Mouse (Mus musculus): ENCODE data around the gene Phactr4. TPM values are rescaled to one million over a fixed set of nuclear protein-coding genes. Genes with fewer than 3 reads are reported as not detected.
A peak's percentile ranks its signal among the peaks of the same experiment; 100 is the strongest.

Phactr4 gene
- 17.6 and 20.6 TPM in 2 replicates for polyA plus RNA-seq (2015; fragmentation: Nextera tagmentation; extraction: Ambion mirVana)

- Histone ChIP-seq H3K36me3 (ENCODE audit: control insufficient read depth, insufficient read depth, low read length) (no peaks in the 10 kb centered on the region), H3K4me3 (ENCODE audit: low read depth, low read length) (peak within 1 kb of the TSS; percentile 90), H3K4me2 (replicated peaks; ENCODE audit: low read depth) (peak within 1 kb of the TSS; percentile 60), H3K9me3 (ENCODE audit: control insufficient read depth, low read length) (no peaks in the 10 kb centered on the region), H3K27me3 (ENCODE audit: control insufficient read depth, insufficient read depth, low read length) (no peaks in the 10 kb centered on the region), H3K4me1 (replicated peaks; ENCODE audit: control insufficient read depth, insufficient read depth) (no peaks in the 10 kb centered on the region), H3K9ac (ENCODE audit: low read length) (peak within 1 kb of the TSS; percentile 89), H3K27ac (replicated peaks) (peak within 1 kb of the TSS; percentile 99)
- WGBS, result under 1% methylated on average over 58 of the region's 73 CpGs
- peak; percentile 24 for TF ChIP-seq CTCF (IDR thresholded peaks at IDR 0.05; ENCODE audit: low read depth)
- no peak for TF ChIP-seq EP300 (optimal IDR thresholded peaks at IDR 0.05)
- DNase-seq (ENCODE audit: low spot score) (peak; percentile 99), ATAC-seq (ENCODE audit: low FRiP score, low TSS enrichment) (peak; percentile 97)
Measured at GRCm38 (mm10) chr4:132421923-132422782, at the start of gene Phactr4. Phactr4 (minus strand) TSS chr4:132422489.

GRCm38 (mm10) chr4:132469873-132470272 is 47.6 kb upstream of the Phactr4 start:
- 10% methylated on average over 3 of the region's 3 CpGs for WGBS
- Histone ChIP-seq H3K4me3 (ENCODE audit: low read depth, low read length) (no peak overlapping the region), H3K36me3 (ENCODE audit: control insufficient read depth, insufficient read depth, low read length) (no peaks in the 10 kb centered on the region), H3K27ac (replicated peaks) (no peak overlapping the region), H3K9me3 (ENCODE audit: control insufficient read depth, low read length) (no peaks in the 10 kb centered on the region), H3K9ac (ENCODE audit: low read length) (no peak overlapping the region), H3K27me3 (ENCODE audit: control insufficient read depth, insufficient read depth, low read length) (no peaks in the 10 kb centered on the region), H3K4me2 (replicated peaks; ENCODE audit: low read depth) (no peak overlapping the region), H3K4me1 (replicated peaks; ENCODE audit: control insufficient read depth, insufficient read depth) (no peaks in the 10 kb centered on the region)
- no peak for TF ChIP-seq EP300 (optimal IDR thresholded peaks at IDR 0.05)
- DNase-seq (ENCODE audit: low spot score), result no peak
- ATAC-seq (ENCODE audit: low FRiP score, low TSS enrichment), result no peak

DNA sequence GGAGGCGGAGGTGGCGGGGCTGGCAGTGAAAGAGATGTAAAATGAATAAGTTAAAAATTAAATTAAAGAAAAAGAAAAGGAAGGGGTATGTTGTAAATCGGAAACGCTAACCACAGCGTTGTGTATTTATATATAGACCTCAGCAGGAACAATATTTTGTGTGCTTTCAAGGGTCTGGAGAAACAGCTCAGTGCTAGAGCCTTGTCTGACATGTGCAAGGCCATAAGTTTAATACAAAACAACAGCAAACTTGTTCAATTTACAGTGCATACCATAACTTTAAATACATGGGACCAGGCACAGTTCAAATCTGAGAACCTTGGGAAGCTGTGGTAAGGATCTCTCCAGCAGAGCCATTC is 41.9 kb upstream of the Phactr4 start:
- Histone ChIP-seq H3K36me3 (ENCODE audit: control insufficient read depth, insufficient read depth, low read length) (peaks cover 6% of the 10 kb centered on the region; the same call in 1 of the 2 replicates), H3K4me2 (replicated peaks; ENCODE audit: low read depth) (peak overlapping the region; percentile 76), H3K27me3 (ENCODE audit: control insufficient read depth, insufficient read depth, low read length) (no peaks in the 10 kb centered on the region), H3K9me3 (ENCODE audit: control insufficient read depth, low read length) (no peaks in the 10 kb centered on the region), H3K9ac (ENCODE audit: low read length) (no peak overlapping the region), H3K27ac (replicated peaks) (no peak overlapping the region), H3K4me3 (ENCODE audit: low read depth, low read length) (peak overlapping the region; percentile 79; the same call in 1 of the 2 replicates), H3K4me1 (replicated peaks; ENCODE audit: control insufficient read depth, insufficient read depth) (0 out of 2 replicates have a peak, but pooled peaks cover 2% of the 10 kb centered on the region)
- ATAC-seq (ENCODE audit: low FRiP score, low TSS enrichment) (peak; percentile 22; the same call in 1 of the 2 replicates), DNase-seq (ENCODE audit: low spot score) (no peak)
- 0% methylated on average over 5 of the region's 5 CpGs for WGBS
- no peak for TF ChIP-seq EP300 (optimal IDR thresholded peaks at IDR 0.05)
- TF ChIP-seq CTCF (IDR thresholded peaks at IDR 0.05; ENCODE audit: low read depth), result no peak

- Histone ChIP-seq H3K4me2 (replicated peaks; ENCODE audit: low read depth) (peak within 1 kb of the TSS; percentile 76), H3K9ac (ENCODE audit: low read length) (peak within 1 kb of the TSS; percentile 80), H3K4me3 (ENCODE audit: low read depth, low read length) (peak within 1 kb of the TSS; percentile 79), H3K9me3 (ENCODE audit: control insufficient read depth, low read length) (no peaks in the 10 kb centered on the region), H3K27ac (replicated peaks) (peak within 1 kb of the TSS; percentile 78), H3K27me3 (ENCODE audit: control insufficient read depth, insufficient read depth, low read length) (no peaks in the 10 kb centered on the region), H3K4me1 (replicated peaks; ENCODE audit: control insufficient read depth, insufficient read depth) (0 out of 2 replicates have a peak, but pooled peaks cover 2% of the 10 kb centered on the region), H3K36me3 (ENCODE audit: control insufficient read depth, insufficient read depth, low read length) (peaks cover 8% of the 10 kb centered on the region; the same call in 1 of the 2 replicates)
- peak; percentile 87 for ATAC-seq (ENCODE audit: low FRiP score, low TSS enrichment)
- peak; percentile 93 for DNase-seq (ENCODE audit: low spot score)
- TF ChIP-seq CTCF (IDR thresholded peaks at IDR 0.05; ENCODE audit: low read depth) (peak; percentile 71), EP300 (optimal IDR thresholded peaks at IDR 0.05) (no peak)
- under 1% methylated on average over 44 of the region's 44 CpGs for WGBS
Measured at GRCm38 (mm10) chr4:132463430-132464254, 41.4 kb upstream of the Phactr4 start, which contains the start of gene Med18. Med18 (minus strand) TSS chr4:132463921.

DNA sequence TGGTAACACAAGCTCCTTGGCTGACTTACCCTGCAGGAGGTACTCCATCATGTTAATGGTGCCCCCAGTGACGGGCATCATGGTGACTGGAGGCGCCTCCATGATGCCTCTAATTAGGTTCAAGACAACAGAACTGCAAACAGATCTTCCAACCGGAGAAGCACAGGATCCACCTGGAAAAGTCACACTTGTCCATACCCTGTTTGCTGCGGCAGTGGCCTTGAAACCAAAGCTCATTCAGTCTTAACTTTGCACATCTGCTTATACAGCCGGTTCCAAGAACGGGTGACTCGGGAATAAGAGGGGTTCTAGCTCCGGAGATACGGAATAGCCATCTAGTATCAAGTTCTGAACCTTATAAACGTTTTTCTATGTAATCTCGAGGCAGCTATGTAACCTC is 40.5 kb upstream of the Phactr4 start:
- H3K27ac ChIP-seq (replicated peaks), result no peak overlapping the region
- WGBS, result 3% methylated on average over 11 of the region's 11 CpGs
- peak overlapping the region; percentile 80 for H3K9ac ChIP-seq (ENCODE audit: low read length)
- 0 out of 2 replicates have a peak, but pooled peaks cover 2% of the 10 kb centered on the region for H3K4me1 ChIP-seq (replicated peaks; ENCODE audit: control insufficient read depth, insufficient read depth)
- H3K9me3 ChIP-seq (ENCODE audit: control insufficient read depth, low read length), result no peaks in the 10 kb centered on the region
- no peaks in the 10 kb centered on the region for H3K27me3 ChIP-seq (ENCODE audit: control insufficient read depth, insufficient read depth, low read length)
- peaks cover 10% of the 10 kb centered on the region; the same call in 1 of the 2 replicates for H3K36me3 ChIP-seq (ENCODE audit: control insufficient read depth, insufficient read depth, low read length)
- ATAC-seq (ENCODE audit: low FRiP score, low TSS enrichment), result no peak
- TF ChIP-seq CTCF (IDR thresholded peaks at IDR 0.05; ENCODE audit: low read depth) (no peak), EP300 (optimal IDR thresholded peaks at IDR 0.05) (no peak)
- no peak for DNase-seq (ENCODE audit: low spot score)
- peak overlapping the region; percentile 76 for H3K4me2 ChIP-seq (replicated peaks; ENCODE audit: low read depth)
- peak overlapping the region; percentile 79 for H3K4me3 ChIP-seq (ENCODE audit: low read depth, low read length)

Measured in stomach, postnatal 0 days (tissue).